Mouse (Mus musculus): ENCODE results near the gene Zfp341. TPM values are rescaled to one million over a fixed set of nuclear protein-coding genes. Genes with fewer than 3 reads are reported as not detected.

Gene Zfp341
- polyA plus RNA-seq, 1 experiment from 2014 or later = 0.61 TPM

GRCm38 (mm10) chr2:154633039-154633742 is 20.1 kb downstream of the Zfp341 start:
- no peak for DNase-seq (ENCODE audit: low spot score)

GRCm38 (mm10) chr2:154633876-154634644 is 21.0 kb downstream of the Zfp341 start:
- DNase-seq (ENCODE audit: low spot score) = no peak

GRCm38 (mm10) chr2:154635826-154636225 is 22.7 kb downstream of the Zfp341 start:
- DNase-seq (ENCODE audit: low spot score) = no peak

GRCm38 (mm10) chr2:154638521-154638920 is 25.4 kb downstream of the Zfp341 start:
- no peak for DNase-seq (ENCODE audit: low spot score)

GRCm38 (mm10) chr2:154639115-154639514 is 26.0 kb downstream of the Zfp341 start:
- DNase-seq (ENCODE audit: low spot score) = no peak

- no peak for DNase-seq (ENCODE audit: low spot score)
Observed at GRCm38 (mm10) chr2:154641176-154641575, 28.1 kb downstream of the Zfp341 start.

- DNase-seq (ENCODE audit: low spot score) = no peak
Observed at GRCm38 (mm10) chr2:154642005-154642459, 28.9 kb downstream of the Zfp341 start.

- no peak for DNase-seq (ENCODE audit: low spot score)
Observed at GRCm38 (mm10) chr2:154642712-154643385, 29.8 kb downstream of the Zfp341 start.

- no peak for DNase-seq (ENCODE audit: low spot score)
Observed at GRCm38 (mm10) chr2:154646634-154647033, 33.5 kb downstream of the Zfp341 start.

GRCm38 (mm10) chr2:154648086-154648485 is 35.0 kb downstream of the Zfp341 start:
- peak; percentile 23 for DNase-seq (ENCODE audit: low spot score)

GRCm38 (mm10) chr2:154650404-154650803 is 37.3 kb downstream of the Zfp341 start:
- DNase-seq (ENCODE audit: low spot score) = no peak

GRCm38 (mm10) chr2:154651363-154651762 is 38.3 kb downstream of the Zfp341 start, which contains the start of gene Chmp4b:
Gene Chmp4b, plus strand, starts transcription at chr2:154651705.
- no peak for DNase-seq (ENCODE audit: low spot score)

- DNase-seq (ENCODE audit: low spot score) = no peak
Observed at GRCm38 (mm10) chr2:154654976-154655375, 41.9 kb downstream of the Zfp341 start.

GRCm38 (mm10) chr2:154655878-154656414 is 42.8 kb downstream of the Zfp341 start:
- no peak for DNase-seq (ENCODE audit: low spot score)

- peak; percentile 99 for DNase-seq (ENCODE audit: low spot score)
Observed at GRCm38 (mm10) chr2:154656710-154657485, 43.8 kb downstream of the Zfp341 start.

GRCm38 (mm10) chr2:154657486-154658237 is 44.6 kb downstream of the Zfp341 start:
- peak; percentile 71 for DNase-seq (ENCODE audit: low spot score)

- DNase-seq (ENCODE audit: low spot score) = no peak
Observed at GRCm38 (mm10) chr2:154659070-154659469, 46.0 kb downstream of the Zfp341 start.

- DNase-seq (ENCODE audit: low spot score) = peak; percentile 9
Observed at GRCm38 (mm10) chr2:154659531-154660074, 46.5 kb downstream of the Zfp341 start.

GRCm38 (mm10) chr2:154668680-154669079 is 55.6 kb downstream of the Zfp341 start:
- DNase-seq (ENCODE audit: low spot score) = no peak

- no peak for DNase-seq (ENCODE audit: low spot score)
Observed at GRCm38 (mm10) chr2:154670106-154670505, 57.0 kb downstream of the Zfp341 start.
